Mouse (Mus musculus): ENCODE measurements around the gene Spint5. TPM values are rescaled to one million over a fixed set of nuclear protein-coding genes. Genes with fewer than 3 reads are reported as not detected.
"Not testable (repeated sequence)": the region's sequence is repeated elsewhere in the genome, so short reads cannot be mapped to it uniquely, and the experiment has no call there.

Gene Spint5
- polyA plus RNA-seq, 1 experiment from 2014 or later = not detected

GRCm38 (mm10) chr2:164698201-164698600, 16.9 kb upstream of the Spint5 start, which contains the start of gene Spint4:
TSS of gene Spint4 (plus strand) at chr2:164698501.
- H3K27ac ChIP-seq (ENCODE audit: low read depth, low read length) = no peak within 1 kb of the TSS
- ATAC-seq (ENCODE audit: low read depth) = no peak
- WGBS = 69% methylated on average over 4 of the region's 4 CpGs

GRCm38 (mm10) chr2:164700959-164701358, 14.1 kb upstream of the Spint5 start:
- H3K4me1 ChIP-seq (ENCODE audit: control insufficient read depth, insufficient read depth, low read length) = no peaks in the 10 kb centered on the region
- no peak overlapping the region for H3K4me2 ChIP-seq (ENCODE audit: low read depth, low read length)
- H3K36me3 ChIP-seq (ENCODE audit: control insufficient read depth, insufficient read depth, low read length) = no peaks in the 10 kb centered on the region
- no peak overlapping the region for H3K4me3 ChIP-seq (ENCODE audit: low read depth, low read length)
- WGBS = 81% methylated on average over 5 of the region's 5 CpGs
- H3K27me3 ChIP-seq (ENCODE audit: control insufficient read depth, insufficient read depth, low read length) = no peaks in the 10 kb centered on the region
- no peak overlapping the region for H3K27ac ChIP-seq (ENCODE audit: low read depth, low read length)
- no peak overlapping the region for H3K9ac ChIP-seq (replicated peaks; ENCODE audit: low read depth, low read length)
- no peak for ATAC-seq (ENCODE audit: low read depth)
- H3K9me3 ChIP-seq (ENCODE audit: control insufficient read depth, low read length) = no peaks in the 10 kb centered on the region

More at GRCm38 (mm10) chr2:164698201-164698600, 16.9 kb upstream of the Spint5 start, which contains the start of gene Spint4:
- H3K4me3 ChIP-seq (ENCODE audit: low read depth, low read length) = no peak within 1 kb of the TSS
- H3K4me2 ChIP-seq (ENCODE audit: low read depth, low read length) = no peak within 1 kb of the TSS
- H3K9ac ChIP-seq (replicated peaks; ENCODE audit: low read depth, low read length) = no peak within 1 kb of the TSS
- H3K36me3 ChIP-seq (ENCODE audit: control insufficient read depth, insufficient read depth, low read length) = no peaks in the 10 kb centered on the region
- H3K9me3 ChIP-seq (ENCODE audit: control insufficient read depth, low read length) = no peaks in the 10 kb centered on the region
- no peaks in the 10 kb centered on the region for H3K4me1 ChIP-seq (ENCODE audit: control insufficient read depth, insufficient read depth, low read length)
- H3K27me3 ChIP-seq (ENCODE audit: control insufficient read depth, insufficient read depth, low read length) = no peaks in the 10 kb centered on the region

- no peaks in the 10 kb centered on the region for H3K4me1 ChIP-seq (ENCODE audit: control insufficient read depth, insufficient read depth, low read length)
- no peak overlapping the region for H3K27ac ChIP-seq (ENCODE audit: low read depth, low read length)
- ATAC-seq (ENCODE audit: low read depth) = no peak
- no peaks in the 10 kb centered on the region for H3K27me3 ChIP-seq (ENCODE audit: control insufficient read depth, insufficient read depth, low read length)
- no peak overlapping the region for H3K4me3 ChIP-seq (ENCODE audit: low read depth, low read length)
- no peak overlapping the region for H3K9ac ChIP-seq (replicated peaks; ENCODE audit: low read depth, low read length)
- no peak overlapping the region for H3K4me2 ChIP-seq (ENCODE audit: low read depth, low read length)
- no peaks in the 10 kb centered on the region for H3K36me3 ChIP-seq (ENCODE audit: control insufficient read depth, insufficient read depth, low read length)
- WGBS = 96% methylated on average over 5 of the region's 5 CpGs
- H3K9me3 ChIP-seq (ENCODE audit: control insufficient read depth, low read length) = no peaks in the 10 kb centered on the region
These were observed 13.3 kb upstream of the Spint5 start for GRCm38 (mm10) chr2:164701761-164702160.

DNA sequence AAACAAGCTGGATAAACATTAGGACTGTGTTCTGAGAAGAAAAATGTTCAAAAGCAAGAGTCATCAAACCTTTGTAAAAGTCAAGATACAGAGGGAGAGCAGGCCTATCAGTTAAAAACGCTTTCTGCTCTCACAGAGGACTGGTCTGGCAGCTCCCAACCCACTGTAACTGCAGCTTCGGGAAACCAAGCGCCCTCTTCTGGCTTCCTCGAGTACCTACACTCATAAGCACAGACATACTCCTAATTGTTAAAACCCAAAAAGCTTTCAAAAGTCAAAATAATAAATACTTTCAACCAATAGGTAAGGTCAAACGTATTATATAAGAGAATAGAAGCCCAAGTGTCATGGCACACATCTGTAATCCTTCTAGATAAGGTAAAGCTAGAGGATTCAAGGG, 10.9 kb upstream of the Spint5 start:
- Histone ChIP-seq H3K27me3 (ENCODE audit: control insufficient read depth, insufficient read depth, low read length) (no peaks in the 10 kb centered on the region), H3K9me3 (ENCODE audit: control insufficient read depth, low read length) (no peaks in the 10 kb centered on the region), H3K4me3 (ENCODE audit: low read depth, low read length) (no peak overlapping the region), H3K4me1 (ENCODE audit: control insufficient read depth, insufficient read depth, low read length) (no peaks in the 10 kb centered on the region), H3K9ac (replicated peaks; ENCODE audit: low read depth, low read length) (no peak overlapping the region), H3K4me2 (ENCODE audit: low read depth, low read length) (no peak overlapping the region), H3K36me3 (ENCODE audit: control insufficient read depth, insufficient read depth, low read length) (no peaks in the 10 kb centered on the region), H3K27ac (ENCODE audit: low read depth, low read length) (no peak overlapping the region)
- ATAC-seq (ENCODE audit: low read depth) = no peak
- WGBS = 79% methylated on average over 5 of the region's 5 CpGs

DNA sequence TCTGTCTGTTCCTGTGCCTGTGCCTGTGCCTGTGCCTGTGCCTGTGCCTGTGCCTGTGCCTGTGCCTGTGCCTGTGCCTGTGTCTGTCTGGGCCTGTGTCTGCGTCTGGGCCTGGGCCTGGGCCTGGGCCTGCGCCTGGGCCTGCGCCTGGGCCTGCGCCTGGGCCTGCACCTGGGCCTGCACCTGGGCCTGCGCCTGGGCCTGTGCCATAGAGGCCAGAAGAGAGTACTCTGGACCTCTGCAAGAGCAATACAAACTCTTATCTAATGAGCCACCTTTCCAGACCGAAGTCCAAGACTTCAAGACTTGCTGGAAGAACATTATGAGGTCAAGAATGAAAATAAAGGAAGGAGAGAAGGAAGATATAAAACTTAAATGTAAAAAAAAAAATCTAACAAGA, 9.8 kb upstream of the Spint5 start:
- H3K27ac ChIP-seq (ENCODE audit: low read depth, low read length) = no peak overlapping the region
- H3K9me3 ChIP-seq (ENCODE audit: control insufficient read depth, low read length) = no peaks in the 10 kb centered on the region
- no peaks in the 10 kb centered on the region for H3K27me3 ChIP-seq (ENCODE audit: control insufficient read depth, insufficient read depth, low read length)
- H3K9ac ChIP-seq (replicated peaks; ENCODE audit: low read depth, low read length) = no peak overlapping the region
- no peaks in the 10 kb centered on the region for H3K36me3 ChIP-seq (ENCODE audit: control insufficient read depth, insufficient read depth, low read length)
- H3K4me3 ChIP-seq (ENCODE audit: low read depth, low read length) = no peak overlapping the region
- 93% methylated on average over 6 of the region's 6 CpGs for WGBS
- no peak for ATAC-seq (ENCODE audit: low read depth)
- no peak overlapping the region for H3K4me2 ChIP-seq (ENCODE audit: low read depth, low read length)
- no peaks in the 10 kb centered on the region for H3K4me1 ChIP-seq (ENCODE audit: control insufficient read depth, insufficient read depth, low read length)

DNA sequence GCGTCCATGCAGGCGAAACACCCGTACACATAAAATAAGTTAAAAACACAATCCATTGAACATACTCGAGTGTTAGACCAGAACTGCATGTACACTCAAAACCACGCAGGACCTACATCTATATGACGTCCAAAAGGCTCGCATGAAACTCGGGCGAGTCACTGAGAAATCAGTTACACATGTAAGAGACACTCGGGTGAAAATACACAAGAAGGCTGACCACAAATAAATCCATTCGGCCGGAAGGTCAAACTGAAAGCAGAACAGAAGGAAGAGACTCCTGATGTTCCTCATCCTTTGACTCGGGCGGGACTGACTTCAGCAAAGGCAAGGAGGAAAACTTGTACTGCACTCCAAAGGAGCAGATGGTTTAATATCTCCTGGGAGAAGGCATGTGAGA, 9.1 kb upstream of the Spint5 start:
- no peak overlapping the region for H3K9ac ChIP-seq (replicated peaks; ENCODE audit: low read depth, low read length)
- H3K9me3 ChIP-seq (ENCODE audit: control insufficient read depth, low read length) = no peaks in the 10 kb centered on the region
- H3K4me1 ChIP-seq (ENCODE audit: control insufficient read depth, insufficient read depth, low read length) = no peaks in the 10 kb centered on the region
- H3K4me3 ChIP-seq (ENCODE audit: low read depth, low read length) = no peak overlapping the region
- ATAC-seq (ENCODE audit: low read depth) = no peak
- 92% methylated on average over 14 of the region's 14 CpGs for WGBS
- H3K27me3 ChIP-seq (ENCODE audit: control insufficient read depth, insufficient read depth, low read length) = no peaks in the 10 kb centered on the region
- H3K36me3 ChIP-seq (ENCODE audit: control insufficient read depth, insufficient read depth, low read length) = no peaks in the 10 kb centered on the region
- H3K27ac ChIP-seq (ENCODE audit: low read depth, low read length) = no peak overlapping the region
- H3K4me2 ChIP-seq (ENCODE audit: low read depth, low read length) = no peak overlapping the region

GRCm38 (mm10) chr2:164716194-164716786, 1.2 kb downstream of the Spint5 start:
- ATAC-seq (ENCODE audit: low read depth); H3K4me2 ChIP-seq (ENCODE audit: low read depth, low read length); H3K4me1 ChIP-seq (ENCODE audit: control insufficient read depth, insufficient read depth, low read length); H3K4me3 ChIP-seq (ENCODE audit: low read depth, low read length); H3K9ac ChIP-seq (replicated peaks; ENCODE audit: low read depth, low read length); H3K27ac ChIP-seq (ENCODE audit: low read depth, low read length); H3K9me3 ChIP-seq (ENCODE audit: control insufficient read depth, low read length); H3K27me3 ChIP-seq (ENCODE audit: control insufficient read depth, insufficient read depth, low read length); H3K36me3 ChIP-seq (ENCODE audit: control insufficient read depth, insufficient read depth, low read length): not testable (repeated sequence)
- 91% methylated on average over 20 of the region's 23 CpGs for WGBS

DNA sequence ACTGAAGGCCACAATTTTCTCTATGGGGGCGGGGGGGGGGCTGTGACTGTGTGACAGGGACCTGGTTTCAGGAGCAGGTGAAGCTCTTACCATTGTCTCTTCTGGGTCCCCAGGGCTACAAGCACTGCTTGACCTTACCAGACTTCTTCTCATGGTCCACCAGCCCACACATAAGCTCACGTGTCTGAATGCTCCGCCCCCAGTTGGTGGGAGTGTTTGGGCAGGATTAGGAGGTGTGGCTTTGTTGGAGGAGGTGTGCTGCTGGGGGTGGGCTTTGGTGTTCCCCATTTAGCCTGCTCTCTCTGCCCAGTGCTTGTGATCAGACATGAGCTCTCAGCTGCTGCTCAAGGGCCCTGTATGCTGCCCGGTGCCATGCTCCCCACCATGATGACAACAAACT, 8.2 kb downstream of the Spint5 start:
- H3K27ac ChIP-seq (ENCODE audit: low read depth, low read length) = no peak overlapping the region
- no peak overlapping the region for H3K9ac ChIP-seq (replicated peaks; ENCODE audit: low read depth, low read length)
- H3K4me2 ChIP-seq (ENCODE audit: low read depth, low read length) = no peak overlapping the region
- no peaks in the 10 kb centered on the region for H3K36me3 ChIP-seq (ENCODE audit: control insufficient read depth, insufficient read depth, low read length)
- H3K4me1 ChIP-seq (ENCODE audit: control insufficient read depth, insufficient read depth, low read length) = no peaks in the 10 kb centered on the region
- no peak overlapping the region for H3K4me3 ChIP-seq (ENCODE audit: low read depth, low read length)
- no peak for ATAC-seq (ENCODE audit: low read depth)
- no peaks in the 10 kb centered on the region for H3K9me3 ChIP-seq (ENCODE audit: control insufficient read depth, low read length)
- 68% methylated on average over 4 of the region's 4 CpGs for WGBS
- H3K27me3 ChIP-seq (ENCODE audit: control insufficient read depth, insufficient read depth, low read length) = no peaks in the 10 kb centered on the region

- Histone ChIP-seq H3K4me1 (ENCODE audit: control insufficient read depth, insufficient read depth, low read length) (no peaks in the 10 kb centered on the region), H3K9ac (replicated peaks; ENCODE audit: low read depth, low read length) (no peak overlapping the region), H3K27me3 (ENCODE audit: control insufficient read depth, insufficient read depth, low read length) (no peaks in the 10 kb centered on the region), H3K4me2 (ENCODE audit: low read depth, low read length) (no peak overlapping the region), H3K9me3 (ENCODE audit: control insufficient read depth, low read length) (no peaks in the 10 kb centered on the region), H3K36me3 (ENCODE audit: control insufficient read depth, insufficient read depth, low read length) (no peaks in the 10 kb centered on the region), H3K4me3 (ENCODE audit: low read depth, low read length) (no peak overlapping the region), H3K27ac (ENCODE audit: low read depth, low read length) (no peak overlapping the region)
- ATAC-seq (ENCODE audit: low read depth) = peak; percentile 38; the same call in 1 of the 2 replicates
- WGBS = 27% methylated on average over 6 of the region's 6 CpGs
These were observed 11.0 kb downstream of the Spint5 start for GRCm38 (mm10) chr2:164725895-164726619.
